Mouse (Mus musculus) 3134 (cell line): ENCODE measurements around the gene Asb1.

ENCODE experiments used
- DNase-seq: peaks from one replicate; pipeline ENCODE4 v3.0.0-alpha.2; 2011; ENCODE audit warnings: low spot score; ENCODE audit not compliant: insufficient read length; ENCODE audit errors: extremely low read depth

Gene Asb1

GRCm38 (mm10) chr1:91543974-91544373, 3.6 kb downstream of the Asb1 start:
- DNase-seq = no peak

- DNase-seq = no peak
These were observed 4.9 kb downstream of the Asb1 start for GRCm38 (mm10) chr1:91545226-91545625.

DNA sequence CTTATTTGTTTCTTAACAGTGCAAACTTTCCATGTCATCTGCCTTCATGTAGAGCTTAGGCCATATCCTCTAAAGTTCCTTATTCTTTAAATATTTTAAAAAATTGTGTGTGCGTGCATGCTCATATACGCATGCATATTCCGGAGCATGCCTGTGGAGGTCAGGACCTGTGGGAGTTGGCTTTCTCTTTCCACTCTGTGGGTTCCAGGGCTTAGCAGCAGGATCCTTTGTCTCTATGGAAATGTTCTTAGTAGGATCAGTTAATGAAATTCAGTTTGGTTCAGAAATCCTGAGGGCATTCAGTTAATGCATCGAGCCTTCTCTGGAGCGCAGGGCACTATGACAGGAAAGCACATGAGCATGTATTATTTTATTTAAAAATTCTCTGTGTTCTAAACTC, 7.2 kb downstream of the Asb1 start:
- no peak for DNase-seq

DNA sequence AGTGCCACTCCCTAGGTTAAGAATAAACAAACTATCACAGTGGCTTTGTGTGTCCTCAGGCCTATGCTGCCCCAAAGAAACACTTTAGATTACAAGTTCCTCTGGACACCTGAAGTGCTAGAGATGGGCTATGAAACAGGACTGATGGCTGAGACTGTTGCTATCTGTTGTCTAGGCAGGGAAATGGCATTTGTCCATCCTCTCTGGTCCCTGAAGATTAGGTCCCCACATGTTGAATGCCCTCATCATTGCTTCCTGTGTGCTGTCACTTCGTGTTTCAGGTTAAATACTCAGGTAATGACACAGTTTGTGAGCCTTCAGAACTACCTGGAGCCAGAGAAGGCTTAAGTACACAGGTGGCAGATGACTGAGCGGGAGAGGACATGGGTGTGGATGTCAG, 8.7 kb downstream of the Asb1 start:
- DNase-seq = no peak

DNA sequence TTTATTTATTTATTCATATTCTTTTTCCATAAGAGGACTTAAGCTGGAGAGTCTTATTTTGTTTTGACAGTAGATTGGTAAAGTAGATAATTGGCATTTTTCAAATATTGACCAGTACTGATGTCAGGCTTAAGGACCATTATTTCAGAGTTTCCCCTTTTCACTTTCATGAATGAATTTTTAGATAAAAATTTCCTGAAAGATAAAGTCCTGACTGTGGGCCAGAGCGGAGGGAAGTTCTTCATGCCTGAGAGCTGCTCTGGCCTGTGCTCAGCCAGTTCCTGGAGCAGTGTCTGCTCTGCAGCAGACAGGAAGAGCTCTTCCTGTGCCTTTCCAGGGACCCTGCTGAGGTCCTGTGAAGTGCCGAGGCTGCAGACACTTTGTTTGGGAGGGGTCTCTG, 16.8 kb downstream of the Asb1 start:
- DNase-seq = no peak

DNA sequence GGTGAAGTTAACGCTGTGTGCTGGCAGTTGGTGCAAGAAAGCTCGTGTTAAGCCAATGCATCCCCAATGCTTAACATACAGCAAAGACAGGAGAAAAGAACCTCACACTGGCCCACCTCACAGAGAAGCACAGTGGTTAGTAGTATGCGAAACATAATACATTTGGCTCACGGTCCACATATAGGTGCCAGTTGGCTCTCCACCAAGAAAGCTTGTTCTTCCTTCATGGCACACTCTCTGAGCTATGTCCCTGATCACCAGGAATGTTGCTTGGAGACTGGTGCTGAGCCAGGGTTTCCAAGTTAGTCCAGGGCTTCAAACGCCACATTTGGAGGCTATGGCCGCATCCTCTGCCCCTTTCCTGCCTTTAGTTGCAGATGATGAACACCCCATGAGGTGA, 20.9 kb downstream of the Asb1 start:
- no peak for DNase-seq

DNA sequence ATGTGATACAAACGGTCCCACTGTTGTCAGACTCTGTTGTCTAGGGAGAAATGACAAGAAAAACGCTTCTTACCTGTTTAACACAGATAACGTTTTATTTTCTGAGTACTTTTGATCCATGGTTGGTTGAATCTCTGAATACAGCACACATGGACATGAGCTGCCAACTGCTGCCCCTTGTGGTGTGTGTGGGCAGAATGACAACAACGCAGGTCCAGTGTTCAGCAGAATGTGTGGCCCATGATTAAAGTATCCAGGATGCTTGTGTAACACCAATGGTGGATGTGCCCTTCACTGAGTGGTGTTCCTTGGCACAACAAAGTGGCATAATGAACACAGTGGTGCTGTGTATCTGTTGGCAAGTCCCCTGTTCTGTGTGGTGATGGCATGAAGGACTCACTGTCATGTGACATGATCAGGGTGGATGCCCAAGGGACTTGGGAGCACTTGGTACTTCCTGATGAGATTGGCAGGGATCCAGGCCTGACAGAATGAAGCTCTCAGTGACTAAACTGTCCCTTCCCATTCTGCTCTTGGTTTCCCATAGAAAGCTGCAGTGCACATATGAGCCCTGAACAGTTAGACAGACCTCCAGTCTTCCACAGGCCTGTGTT, 22.7 kb downstream of the Asb1 start:
- DNase-seq = peak; percentile 55

DNA sequence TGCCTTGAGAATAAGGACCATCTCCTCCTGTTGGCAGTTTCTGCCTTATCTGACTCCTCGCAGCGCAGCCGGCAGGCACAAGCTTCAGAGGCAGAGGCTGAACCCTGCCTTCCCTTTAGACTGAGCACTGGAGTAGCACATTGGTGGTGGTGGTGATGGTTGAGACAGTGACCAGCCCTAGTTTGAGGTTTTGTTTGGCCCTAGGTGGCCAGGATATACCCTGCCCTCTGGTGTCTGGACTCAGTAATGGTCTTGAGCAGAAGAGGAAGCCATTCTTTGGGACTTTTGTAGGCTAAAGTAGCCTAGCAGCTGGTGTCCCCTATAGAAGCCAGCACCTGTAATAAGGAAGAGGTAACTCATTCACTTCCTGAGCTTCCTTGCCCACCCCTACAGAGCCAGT, 23.7 kb downstream of the Asb1 start:
- DNase-seq = no peak

DNA sequence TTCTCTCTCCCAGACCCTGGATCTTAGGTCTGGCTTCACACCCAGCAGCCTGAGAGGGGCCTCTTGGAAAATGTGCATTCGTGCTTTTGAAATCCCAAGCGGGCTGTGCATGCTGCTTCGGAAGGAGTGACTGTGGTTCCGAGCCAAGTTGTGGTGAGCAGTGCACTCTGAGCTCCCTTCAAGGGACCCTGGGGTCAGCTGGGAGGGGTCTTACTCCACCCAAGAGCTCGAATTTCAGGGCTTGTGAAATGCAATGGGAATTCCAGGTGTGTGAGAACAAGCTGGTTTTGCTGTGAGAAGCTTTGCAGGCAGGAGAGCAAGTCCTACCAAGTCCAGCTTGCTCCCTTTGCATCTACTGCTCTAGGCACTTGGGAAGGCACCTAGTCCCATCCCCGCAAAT, 24.3 kb downstream of the Asb1 start:
- no peak for DNase-seq

- DNase-seq = no peak
These were observed 26.9 kb downstream of the Asb1 start for GRCm38 (mm10) chr1:91567269-91567668.

DNA sequence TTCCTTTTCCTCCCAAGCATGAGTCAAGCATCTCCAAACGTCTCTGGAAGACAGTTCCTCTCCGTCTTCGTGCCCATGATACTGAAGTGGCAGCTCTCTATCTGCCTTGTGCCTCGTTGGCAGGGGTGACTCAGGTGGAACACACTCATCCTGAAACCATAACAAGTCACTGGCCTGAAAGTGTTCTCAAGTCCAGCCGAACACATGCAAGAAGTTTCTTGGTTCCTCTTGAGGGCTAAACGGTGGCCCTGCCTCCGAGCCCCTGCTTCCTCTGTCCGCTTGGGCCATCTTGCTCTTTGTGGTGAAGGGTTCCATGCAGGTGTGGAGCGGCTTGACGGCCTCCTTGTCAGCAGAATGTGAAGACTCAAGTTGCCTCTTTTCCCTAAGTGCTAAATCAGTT, 32.1 kb downstream of the Asb1 start:
- no peak for DNase-seq

DNA sequence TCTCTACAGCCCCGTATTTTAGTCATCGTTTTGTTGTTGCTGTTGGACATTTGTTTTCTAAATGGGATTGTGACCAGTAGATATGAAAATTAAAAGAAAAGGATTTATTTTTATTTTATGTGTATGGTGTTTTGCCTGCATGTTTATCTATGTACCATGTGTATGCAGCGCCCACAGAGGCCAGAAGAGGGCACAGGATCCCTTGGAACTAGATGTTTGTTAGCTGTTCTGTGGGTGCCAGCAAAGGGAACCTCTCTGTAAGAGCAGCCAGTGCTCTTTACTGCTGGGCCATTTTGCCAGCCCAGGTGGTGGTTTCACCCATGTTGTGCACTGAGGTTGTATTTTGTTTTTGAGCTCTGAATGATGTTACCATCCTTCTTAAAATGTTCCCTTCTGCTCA, 33.9 kb downstream of the Asb1 start:
- peak; percentile 27 for DNase-seq

GRCm38 (mm10) chr1:91577883-91578517, 37.7 kb downstream of the Asb1 start:
- peak; percentile 20 for DNase-seq

DNA sequence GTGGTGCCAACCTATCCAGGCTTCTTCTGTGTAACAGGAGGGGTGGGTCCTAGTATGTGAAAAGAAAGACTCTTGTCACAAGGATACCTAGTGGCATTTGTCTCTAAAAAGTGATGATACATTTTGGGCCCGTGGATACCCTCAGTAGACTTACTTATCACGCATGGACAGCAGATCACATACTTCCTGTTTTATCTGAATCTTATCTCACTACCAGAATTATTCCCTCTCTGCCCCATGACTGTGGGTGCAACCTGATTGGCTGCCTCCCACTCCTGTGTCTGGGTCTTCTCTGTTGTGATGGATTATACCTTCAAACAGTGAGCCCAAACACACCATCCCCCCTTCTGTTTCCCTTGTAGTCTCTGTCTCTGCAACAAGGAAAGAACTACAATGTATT, 40.2 kb downstream of the Asb1 start:
- no peak for DNase-seq

- no peak for DNase-seq
These were observed 40.9 kb downstream of the Asb1 start for GRCm38 (mm10) chr1:91581206-91581605.

- no peak for DNase-seq
These were observed 44.9 kb downstream of the Asb1 start for GRCm38 (mm10) chr1:91584969-91585835.

DNA sequence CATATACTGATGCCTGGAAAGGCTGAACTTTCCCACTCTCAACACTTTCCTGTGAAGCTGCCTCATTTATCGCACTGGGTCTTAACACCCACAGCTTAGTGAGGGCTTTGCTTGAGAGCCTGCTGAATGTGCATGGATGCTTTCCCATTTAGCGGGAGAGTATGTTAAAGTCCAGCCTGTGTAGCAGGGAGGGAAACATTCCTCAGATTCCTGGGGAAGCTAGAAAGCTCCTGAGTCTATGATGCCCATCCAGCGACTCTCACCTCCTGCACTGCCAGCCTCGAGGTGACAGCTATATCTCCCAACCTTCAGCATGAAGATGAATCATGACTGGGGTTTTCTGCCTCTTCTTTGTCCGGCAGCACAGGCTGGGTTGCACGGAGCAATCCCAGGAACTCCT, 49.4 kb downstream of the Asb1 start:
- no peak for DNase-seq

DNA sequence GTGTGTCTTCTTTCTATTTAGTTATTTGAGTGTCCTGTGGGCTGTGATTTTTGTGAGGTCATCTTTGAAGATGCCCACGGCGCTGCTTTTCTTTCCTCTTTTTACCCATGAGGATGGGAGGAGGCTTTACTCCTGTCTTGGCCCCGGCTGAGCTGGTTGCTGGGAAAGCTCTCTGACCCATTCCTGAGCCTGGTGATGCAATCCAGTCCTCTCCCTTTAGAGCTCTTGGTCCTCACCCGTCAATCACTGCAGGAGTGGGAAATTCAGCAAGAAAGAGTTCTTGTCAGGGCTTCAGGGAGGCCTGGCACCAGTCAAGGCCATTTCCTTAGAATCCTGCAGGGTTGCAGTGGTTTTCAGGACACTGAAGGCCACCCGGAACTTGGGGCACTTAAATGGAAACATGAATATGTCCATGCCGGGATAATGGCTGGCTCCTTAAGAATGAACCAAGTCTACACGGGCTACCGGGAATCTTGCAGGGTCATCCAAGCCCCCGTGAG, 55.2 kb downstream of the Asb1 start:
- DNase-seq = no peak

GRCm38 (mm10) chr1:91597611-91598010, 57.3 kb downstream of the Asb1 start:
- DNase-seq = no peak

- DNase-seq = peak; percentile 75
These were observed 60.5 kb downstream of the Asb1 start for GRCm38 (mm10) chr1:91600671-91601361.
